Mouse (Mus musculus): Measurements from ENCODE around the gene Dennd1a.

Dennd1a gene

GRCm38 (mm10) chr2:37766027-37766761 is 521.0 kb downstream of the Dennd1a start:
- no peak for DNase-seq

DNA sequence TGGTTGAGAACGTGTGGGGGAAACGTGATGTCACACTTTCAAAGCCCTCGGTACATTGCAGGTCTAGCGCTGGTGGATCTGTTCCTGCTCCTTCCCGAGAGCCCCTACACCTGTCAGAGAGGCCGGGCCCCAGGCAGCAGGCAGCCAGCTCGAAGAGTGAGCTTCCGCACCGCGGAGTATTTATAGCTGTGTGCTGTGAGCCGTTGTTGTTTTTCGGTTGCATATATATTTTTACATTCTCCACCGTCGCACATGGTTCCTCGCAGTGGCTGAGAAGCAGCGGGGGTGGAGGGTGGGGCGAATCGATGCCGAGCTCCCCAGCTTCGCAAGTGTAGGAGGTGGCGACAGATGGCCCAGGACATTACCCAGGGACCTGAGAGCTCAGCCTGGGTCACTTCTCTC is 522.1 kb downstream of the Dennd1a start:
- no peak for DNase-seq

- DNase-seq: no peak
Observed at GRCm38 (mm10) chr2:37764514-37764913, 522.7 kb downstream of the Dennd1a start.

- DNase-seq: peak; percentile 66
Observed at GRCm38 (mm10) chr2:37763638-37764037, 523.6 kb downstream of the Dennd1a start.

DNA sequence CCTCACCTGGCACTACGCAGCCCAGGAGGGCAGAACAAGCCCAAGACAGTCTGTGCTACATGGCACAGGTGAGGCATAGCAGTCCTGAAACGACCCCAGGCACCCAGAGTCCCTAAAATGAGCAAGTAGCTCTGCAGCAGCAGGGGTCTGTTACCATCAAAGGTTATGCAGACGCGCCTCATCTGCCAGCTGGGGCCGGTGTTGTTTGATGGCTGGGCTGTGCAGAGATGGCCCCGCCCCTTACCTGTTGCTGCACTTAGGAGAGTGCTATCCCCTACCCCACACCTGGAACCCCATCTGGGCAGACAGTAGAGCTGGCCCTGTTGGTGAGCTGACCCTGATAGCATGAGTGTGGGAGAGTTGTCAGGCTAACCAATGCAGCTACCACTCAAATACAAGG is 526.6 kb downstream of the Dennd1a start:
- DNase-seq: no peak

DNA sequence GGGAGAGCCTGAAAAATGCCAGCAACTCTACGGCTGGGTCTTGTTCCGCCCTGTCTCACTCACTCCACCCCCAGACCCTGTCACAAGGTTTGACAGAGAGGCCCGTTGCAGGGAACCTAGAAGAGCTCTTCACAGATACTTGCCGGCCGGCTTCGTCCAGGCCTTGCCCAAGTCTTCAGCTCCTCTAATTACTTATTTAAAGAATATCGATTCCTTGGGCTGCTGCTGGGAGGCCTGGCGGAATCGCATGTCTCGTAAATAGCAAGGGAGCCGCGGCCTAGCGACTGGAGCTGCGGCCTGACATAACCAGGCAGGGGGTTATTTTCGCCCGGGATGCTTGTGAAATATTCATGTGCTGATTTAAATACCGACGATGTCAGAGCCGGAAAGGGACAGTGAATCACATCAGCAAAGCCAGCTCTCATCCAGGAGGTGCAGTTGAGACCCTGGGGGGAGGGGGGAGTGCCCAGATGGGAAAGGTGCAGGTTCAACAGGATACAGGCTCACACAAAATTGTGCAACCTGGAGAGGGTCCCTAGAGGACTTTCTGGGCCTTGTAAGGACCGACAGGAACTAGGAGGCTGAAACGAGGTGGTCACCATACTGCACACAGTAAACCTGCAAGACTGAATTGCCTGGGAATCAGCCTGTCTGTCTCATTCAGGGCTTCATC is 528.7 kb downstream of the Dennd1a start:
- DNase-seq: peak; percentile 69

- no peak for DNase-seq
Observed at GRCm38 (mm10) chr2:37757784-37758183, 529.4 kb downstream of the Dennd1a start.

- DNase-seq: no peak
Observed at GRCm38 (mm10) chr2:37757016-37757415, 530.2 kb downstream of the Dennd1a start.

DNA sequence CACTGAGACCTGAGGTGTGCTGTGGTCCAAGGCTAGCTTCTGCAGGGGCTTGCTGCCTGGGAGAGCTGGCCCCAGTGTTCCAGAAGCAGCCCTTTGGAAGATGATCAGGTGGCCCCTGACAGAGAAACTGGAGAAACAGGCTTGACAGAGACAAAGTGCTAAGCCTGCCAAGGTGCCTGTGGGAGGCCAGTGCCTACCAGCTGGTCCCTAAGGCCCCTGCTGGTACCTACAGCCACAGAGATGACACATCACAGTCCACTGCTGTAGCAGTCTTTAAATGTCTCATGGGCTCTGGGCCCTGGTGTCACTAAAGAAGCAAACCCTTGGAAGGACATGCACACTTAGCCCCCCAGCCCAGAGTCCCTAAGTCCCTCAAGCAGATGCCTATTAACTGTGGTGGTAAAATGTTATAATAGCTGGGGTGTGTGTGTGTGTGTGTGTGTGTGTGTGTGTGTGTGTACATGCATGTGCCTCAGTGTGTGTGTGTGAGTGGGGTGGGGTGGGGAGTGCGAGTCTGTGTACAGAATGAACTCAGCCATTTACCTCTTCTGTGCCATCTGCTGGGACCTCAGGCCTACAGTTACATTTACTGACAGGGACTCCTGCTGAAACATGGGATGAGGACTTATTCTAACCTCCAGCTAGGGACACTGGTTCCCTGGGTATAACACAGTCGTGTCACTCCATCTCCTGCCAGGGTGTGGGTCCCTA is 530.8 kb downstream of the Dennd1a start:
- DNase-seq: no peak

DNA sequence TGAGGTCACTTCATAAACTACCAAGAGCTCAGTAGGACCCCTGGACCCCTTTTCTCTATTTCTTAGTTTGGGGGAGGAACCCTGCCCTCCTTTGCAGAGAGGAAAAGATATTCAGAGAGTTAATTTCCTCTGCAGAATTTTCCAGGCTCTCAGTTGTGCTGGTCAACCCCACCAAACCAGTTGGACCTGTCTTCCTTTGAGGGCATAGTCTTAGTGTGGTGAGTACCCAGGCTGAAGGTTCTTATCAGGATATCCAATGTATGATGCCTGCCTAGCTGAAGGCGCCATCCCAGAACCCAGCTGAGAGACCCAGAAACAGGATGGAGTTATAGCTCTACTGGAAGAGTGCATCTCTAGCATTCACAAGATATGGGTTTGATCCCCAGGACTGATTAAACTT is 536.1 kb downstream of the Dennd1a start:
- no peak for DNase-seq

DNA sequence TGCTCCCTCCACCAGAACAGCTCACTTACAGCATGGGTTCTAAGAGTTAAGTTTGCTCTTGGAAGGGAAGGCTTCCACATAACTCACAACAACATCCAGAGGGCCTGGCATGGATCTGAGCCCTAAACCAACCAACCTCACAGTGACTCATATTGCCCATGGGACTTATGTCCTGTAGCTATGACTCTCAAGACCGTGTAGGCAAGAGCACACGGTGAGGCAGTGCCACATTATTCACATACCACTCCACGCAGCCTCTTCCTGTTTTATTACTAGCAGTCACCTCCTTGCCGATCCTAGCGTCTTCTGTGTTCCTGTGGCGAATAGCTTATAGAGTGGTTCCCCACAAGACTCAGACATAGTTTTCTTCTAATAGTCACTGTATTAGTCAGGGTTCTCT is 537.9 kb downstream of the Dennd1a start:
- no peak for DNase-seq

Measured in embryo, embryonic 11 days (tissue).